Mouse (Mus musculus): Measurements from ENCODE around the gene Itm2c. TPM values are rescaled to one million over a fixed set of nuclear protein-coding genes. Genes with fewer than 3 reads are reported as not detected.

The Itm2c gene
- total RNA-seq, 1 experiment = 82.9 TPM

- no peak overlapping the region for H3K9ac ChIP-seq (ENCODE audit: insufficient read depth, low read depth, low read length, poor library complexity, severe bottlenecking)
- H3K4me1 ChIP-seq (ENCODE audit: control insufficient read depth in 2 of 2, insufficient read depth in 2 of 2, low read length in 2 of 2, poor library complexity in 1 of 2) = peaks cover 0 to 22% of the 10 kb centered on the region in 2 experiments; a peak in 2 of 4 replicates
- H3K9me3 ChIP-seq (ENCODE audit: control insufficient read depth, insufficient read depth, low read depth, low read length) = no peaks in the 10 kb centered on the region
- no peak for DNase-seq (ENCODE audit: low read depth, low spot score)
- in situ Hi-C loops (cut with MboI; ENCODE audit: low sequenced_read_pairs in 2 of 2, unreplicated experiment in 2 of 2) = no loop called here
- no peak overlapping the region for H3K27ac ChIP-seq (ENCODE audit: insufficient read depth, low read depth, low read length, poor library complexity, severe bottlenecking)
- TF ChIP-seq CHD2 (IDR thresholded peaks at IDR 0.05; ENCODE audit: low read depth, low read length) = no peak
- no peak for TF ChIP-seq HCFC1 (IDR thresholded peaks at IDR 0.05; ENCODE audit: borderline replicate concordance, insufficient read depth, low read length)
- no peak for TF ChIP-seq ZNF384 (IDR thresholded peaks at IDR 0.05; ENCODE audit: low read depth, low read length)
- TF ChIP-seq MAFK (IDR thresholded peaks at IDR 0.05; ENCODE audit: insufficient read depth, low read depth, low read length) = no peak
- no peak for TF ChIP-seq ZC3H11A (IDR thresholded peaks at IDR 0.05; ENCODE audit: borderline replicate concordance, low read depth, low read length)
- peaks cover 9% of the 10 kb centered on the region; the same call in 1 of the 2 replicates for H3K36me3 ChIP-seq (ENCODE audit: control insufficient read depth, insufficient read depth, low read length, poor library complexity, severe bottlenecking)
- no peak overlapping the region for H3K4me3 ChIP-seq (ENCODE audit: insufficient read depth in 1 of 2, low read depth in 1 of 2, low read length in 2 of 2, poor library complexity in 1 of 2, severe bottlenecking in 1 of 2)
Measured at GRCm38 (mm10) chr1:85899388-85899761, 5.3 kb downstream of the Itm2c start.

GRCm38 (mm10) chr1:85900521-85901333 lies 6.6 kb downstream of the Itm2c start:
- in situ Hi-C loops (cut with MboI; ENCODE audit: low sequenced_read_pairs in 2 of 2, unreplicated experiment in 2 of 2) = no loop called here
- no peak overlapping the region for H3K4me3 ChIP-seq (ENCODE audit: insufficient read depth in 1 of 2, low read depth in 1 of 2, low read length in 2 of 2, poor library complexity in 1 of 2, severe bottlenecking in 1 of 2)
- peaks cover 17% of the 10 kb centered on the region; the same call in 1 of the 2 replicates for H3K36me3 ChIP-seq (ENCODE audit: control insufficient read depth, insufficient read depth, low read length, poor library complexity, severe bottlenecking)
- peaks cover 0 to 18% of the 10 kb centered on the region in 2 experiments; a peak in 2 of 4 replicates for H3K4me1 ChIP-seq (ENCODE audit: control insufficient read depth in 2 of 2, insufficient read depth in 2 of 2, low read length in 2 of 2, poor library complexity in 1 of 2)
- TF ChIP-seq HCFC1 (IDR thresholded peaks at IDR 0.05; ENCODE audit: borderline replicate concordance, insufficient read depth, low read length) = no peak
- TF ChIP-seq ZNF384 (IDR thresholded peaks at IDR 0.05; ENCODE audit: low read depth, low read length) = no peak
- TF ChIP-seq ZC3H11A (IDR thresholded peaks at IDR 0.05; ENCODE audit: borderline replicate concordance, low read depth, low read length) = no peak
- TF ChIP-seq CHD2 (IDR thresholded peaks at IDR 0.05; ENCODE audit: low read depth, low read length) = no peak
- TF ChIP-seq MAFK (IDR thresholded peaks at IDR 0.05; ENCODE audit: insufficient read depth, low read depth, low read length) = no peak
- no peak for DNase-seq (ENCODE audit: low read depth, low spot score)
- no peak overlapping the region for H3K9ac ChIP-seq (ENCODE audit: insufficient read depth, low read depth, low read length, poor library complexity, severe bottlenecking)
- no peak overlapping the region for H3K27ac ChIP-seq (ENCODE audit: insufficient read depth, low read depth, low read length, poor library complexity, severe bottlenecking)
- no peaks in the 10 kb centered on the region for H3K9me3 ChIP-seq (ENCODE audit: control insufficient read depth, insufficient read depth, low read depth, low read length)

- in situ Hi-C loops (cut with MboI; ENCODE audit: low sequenced_read_pairs in 2 of 2, unreplicated experiment in 2 of 2) = no loop called here
- TF ChIP-seq CHD2 (IDR thresholded peaks at IDR 0.05; ENCODE audit: low read depth, low read length) (no peak), HCFC1 (IDR thresholded peaks at IDR 0.05; ENCODE audit: borderline replicate concordance, insufficient read depth, low read length) (no peak), MAFK (IDR thresholded peaks at IDR 0.05; ENCODE audit: insufficient read depth, low read depth, low read length) (no peak), ZC3H11A (IDR thresholded peaks at IDR 0.05; ENCODE audit: borderline replicate concordance, low read depth, low read length) (no peak)
- H3K9me3 ChIP-seq (ENCODE audit: control insufficient read depth, insufficient read depth, low read depth, low read length) = no peaks in the 10 kb centered on the region
- DNase-seq (ENCODE audit: low read depth, low spot score) = no peak
- no peak overlapping the region for H3K9ac ChIP-seq (ENCODE audit: insufficient read depth, low read depth, low read length, poor library complexity, severe bottlenecking)
- H3K27ac ChIP-seq (ENCODE audit: insufficient read depth, low read depth, low read length, poor library complexity, severe bottlenecking) = no peak overlapping the region
- peaks cover 26% of the 10 kb centered on the region for H3K36me3 ChIP-seq (ENCODE audit: control insufficient read depth, insufficient read depth, low read length, poor library complexity, severe bottlenecking)
- peaks cover 0 to 13% of the 10 kb centered on the region in 2 experiments; a peak in 2 of 4 replicates for H3K4me1 ChIP-seq (ENCODE audit: control insufficient read depth in 2 of 2, insufficient read depth in 2 of 2, low read length in 2 of 2, poor library complexity in 1 of 2)
- H3K4me3 ChIP-seq (ENCODE audit: insufficient read depth in 1 of 2, low read depth in 1 of 2, low read length in 2 of 2, poor library complexity in 1 of 2, severe bottlenecking in 1 of 2) = no peak overlapping the region
Measured at GRCm38 (mm10) chr1:85901516-85902107, 7.5 kb downstream of the Itm2c start.

GRCm38 (mm10) chr1:85902108-85902561 lies 8.1 kb downstream of the Itm2c start:
- H3K27ac ChIP-seq (ENCODE audit: insufficient read depth, low read depth, low read length, poor library complexity, severe bottlenecking) = no peak overlapping the region
- in situ Hi-C loops (cut with MboI; ENCODE audit: low sequenced_read_pairs in 2 of 2, unreplicated experiment in 2 of 2) = no loop called here
- H3K36me3 ChIP-seq (ENCODE audit: control insufficient read depth, insufficient read depth, low read length, poor library complexity, severe bottlenecking) = peaks cover 30% of the 10 kb centered on the region

More at GRCm38 (mm10) chr1:85902108-85902561, 8.1 kb downstream of the Itm2c start:
- Histone ChIP-seq H3K9ac (ENCODE audit: insufficient read depth, low read depth, low read length, poor library complexity, severe bottlenecking) (no peak overlapping the region), H3K9me3 (ENCODE audit: control insufficient read depth, insufficient read depth, low read depth, low read length) (no peaks in the 10 kb centered on the region), H3K4me1 (ENCODE audit: control insufficient read depth in 2 of 2, insufficient read depth in 2 of 2, low read length in 2 of 2, poor library complexity in 1 of 2) (peaks cover 0 to 10% of the 10 kb centered on the region in 2 experiments; a peak in 2 of 4 replicates), H3K4me3 (ENCODE audit: insufficient read depth in 1 of 2, low read depth in 1 of 2, low read length in 2 of 2, poor library complexity in 1 of 2, severe bottlenecking in 1 of 2) (no peak overlapping the region)
- no peak for DNase-seq (ENCODE audit: low read depth, low spot score)
- TF ChIP-seq CHD2 (IDR thresholded peaks at IDR 0.05; ENCODE audit: low read depth, low read length) (no peak), ZNF384 (IDR thresholded peaks at IDR 0.05; ENCODE audit: low read depth, low read length) (no peak), MAFK (IDR thresholded peaks at IDR 0.05; ENCODE audit: insufficient read depth, low read depth, low read length) (no peak), HCFC1 (IDR thresholded peaks at IDR 0.05; ENCODE audit: borderline replicate concordance, insufficient read depth, low read length) (no peak), ZC3H11A (IDR thresholded peaks at IDR 0.05; ENCODE audit: borderline replicate concordance, low read depth, low read length) (no peak)
